Mouse (Mus musculus) cerebellum, adult (tissue): Measurements from ENCODE around the gene Sipa1l1.
"Not testable (repeated sequence)": the region's sequence is repeated elsewhere in the genome, so short reads cannot be mapped to it uniquely, and the experiment has no call there.

ENCODE experiments used
- ATAC-seq: cut with Nextera tagmentation; 2 replicates; pipeline ENCODE4 v1.9.2; 2017; ENCODE audit warnings: mild to moderate bottlenecking, moderate library complexity, mixed read lengths; ENCODE audit not compliant: insufficient number of reproducible peaks, low FRiP score, low TSS enrichment

Sipa1l1 gene

GRCm38 (mm10) chr12:82493260-82493659 is 324.1 kb downstream of the Sipa1l1 start:
- not testable (repeated sequence) for ATAC-seq

GRCm38 (mm10) chr12:82495936-82496335 is 326.8 kb downstream of the Sipa1l1 start:
- ATAC-seq, result no peak

- ATAC-seq, result peak; percentile 72; the same call in 1 of the 2 replicates
These were observed 328.9 kb downstream of the Sipa1l1 start for GRCm38 (mm10) chr12:82497866-82498631.

GRCm38 (mm10) chr12:82498701-82499100 is 329.6 kb downstream of the Sipa1l1 start:
- ATAC-seq, result no peak

- ATAC-seq, result no peak
These were observed 330.6 kb downstream of the Sipa1l1 start for GRCm38 (mm10) chr12:82499731-82500130.
